ENCODE assay signal across 8 mouse cellular contexts in genomic region chr16:87354748-87355147, GRCm38 (mm10). TPM values are rescaled to one million over a fixed set of nuclear protein-coding genes. Genes with fewer than 3 reads are reported as not detected.
DNase-seq lines count a peak whose midpoint lies in the region; ATAC-seq and TF ChIP-seq lines count a peak whose summit lies in the region.

No protein-coding gene starts in this region.

- intact Hi-C loops in heart, postnatal 10 days (cut with DNase I): loop anchor here (5.0 kb wide), 4 partner anchors 38 to 1547 kb away; no protein-coding TSS in a partner anchor

- H3K27me3 ChIP-seq in heart, embryonic 15.5 days: no peaks in the 10 kb centered on the region
- H3K27me3 ChIP-seq in hindbrain, embryonic 12.5 days: no peaks in the 10 kb centered on the region
- no peaks in the 10 kb centered on the region for H3K27me3 ChIP-seq in midbrain, embryonic 11.5 days (ENCODE audit: control insufficient read depth, insufficient read depth, low read length)
- no peaks in the 10 kb centered on the region for H3K27me3 ChIP-seq in thymus, adult 2 months (ENCODE audit: control insufficient read depth, insufficient read depth, low read length)

- peak overlapping the region; percentile 97 for H3K27ac ChIP-seq in heart, embryonic 15.5 days
- no peak overlapping the region; the same call in 1 of the 2 replicates for H3K27ac ChIP-seq in bone marrow macrophage, adult 2 months (ENCODE audit: insufficient read depth, low read depth, low read length)
- H3K27ac ChIP-seq in hindbrain, embryonic 12.5 days: no peak overlapping the region
- no peak overlapping the region for H3K27ac ChIP-seq in midbrain, embryonic 11.5 days (ENCODE audit: low read depth, low read length)
- no peak overlapping the region for H3K27ac ChIP-seq in thymus, adult 2 months (ENCODE audit: control insufficient read depth, insufficient read depth, low read length)

- no peak for DNase-seq in heart, postnatal 10 days
- DNase-seq in midbrain, embryonic 11.5 days (ENCODE audit: low spot score, missing footprints): no peak
- no peak for DNase-seq in natural killer cell, adult 2 months (ENCODE audit: low spot score in 2 of 2)
- DNase-seq in embryo, embryonic 9.5 days (ENCODE audit: extremely low spot score): no peak
- DNase-seq in thymus, adult 2 months: no peak

- peaks cover 14% of the 10 kb centered on the region for H3K36me3 ChIP-seq in heart, embryonic 15.5 days
- H3K36me3 ChIP-seq in hindbrain, embryonic 12.5 days: peaks cover 19% of the 10 kb centered on the region; the same call in 1 of the 2 replicates
- no peaks in the 10 kb centered on the region; the same call in 1 of the 2 replicates for H3K36me3 ChIP-seq in midbrain, embryonic 11.5 days (ENCODE audit: control insufficient read depth, insufficient read depth, low read length)
- no peaks in the 10 kb centered on the region; the same call in 1 of the 2 replicates for H3K36me3 ChIP-seq in thymus, adult 2 months (ENCODE audit: control insufficient read depth, insufficient read depth, low read length)

- 80% methylated on average over 7 of the region's 7 CpGs for WGBS in heart, embryonic 15.5 days
- 84% methylated on average over 7 of the region's 7 CpGs for WGBS in hindbrain, embryonic 12.5 days
- whole genome bisulfite sequencing in midbrain, embryonic 11.5 days: 81% methylated on average over 7 of the region's 7 CpGs
- WGBS in thymus, adult 2 months: 89% methylated on average over 7 of the region's 7 CpGs

- H3K4me3 ChIP-seq in heart, embryonic 15.5 days: peak overlapping the region; percentile 89
- H3K4me3 ChIP-seq in bone marrow macrophage, adult 2 months (ENCODE audit: insufficient read depth, low read length): peak overlapping the region; percentile 79; the same call in 1 of the 2 replicates
- H3K4me3 ChIP-seq in hindbrain, embryonic 12.5 days: peak overlapping the region; percentile 81
- peak overlapping the region; percentile 73; the same call in 1 of the 2 replicates for H3K4me3 ChIP-seq in midbrain, embryonic 11.5 days (ENCODE audit: low read depth, low read length)
- no peak overlapping the region for H3K4me3 ChIP-seq in thymus, adult 2 months (ENCODE audit: control insufficient read depth, insufficient read depth, low read length)

- TF ChIP-seq CTCF in bone marrow macrophage, adult 2 months (IDR thresholded peaks at IDR 0.05; ENCODE audit: low read depth, low read length): no peak
- no peak for TF ChIP-seq CTCF in thymus, adult 2 months (IDR thresholded peaks at IDR 0.05; ENCODE audit: borderline replicate concordance, control insufficient read depth, extremely low read depth, insufficient read depth, low read length, poor library complexity)

- ATAC-seq in heart, embryonic 15.5 days (replicated peaks; ENCODE audit: insufficient number of reproducible peaks, insufficient read depth, low FRiP score, low read depth): no peak
- ATAC-seq in hindbrain, embryonic 12.5 days (ENCODE audit: low FRiP score): peak; percentile 20; the same call in 1 of the 2 replicates
- no peak; the same call in 1 of the 2 replicates for ATAC-seq in midbrain, embryonic 11.5 days (ENCODE audit: low FRiP score)

- H3K9ac ChIP-seq in heart, embryonic 15.5 days: no peak overlapping the region
- no peak overlapping the region for H3K9ac ChIP-seq in hindbrain, embryonic 12.5 days
- H3K9ac ChIP-seq in midbrain, embryonic 11.5 days (ENCODE audit: low read length): no peak overlapping the region

- peaks cover 15% of the 10 kb centered on the region; the same call in 1 of the 2 replicates for H3K4me1 ChIP-seq in heart, embryonic 15.5 days (replicated peaks)
- H3K4me1 ChIP-seq in bone marrow macrophage, adult 2 months (ENCODE audit: control insufficient read depth, insufficient read depth, low read length): peaks cover 11% of the 10 kb centered on the region
- no peaks in the 10 kb centered on the region for H3K4me1 ChIP-seq in hindbrain, embryonic 12.5 days
- H3K4me1 ChIP-seq in midbrain, embryonic 11.5 days (ENCODE audit: control insufficient read depth, insufficient read depth, low read length): no peaks in the 10 kb centered on the region
- no peaks in the 10 kb centered on the region; the same call in 1 of the 2 replicates for H3K4me1 ChIP-seq in thymus, adult 2 months (replicated peaks; ENCODE audit: control insufficient read depth, insufficient read depth, low read length)

- peak overlapping the region; percentile 59 for H3K4me2 ChIP-seq in heart, embryonic 15.5 days
- H3K4me2 ChIP-seq in hindbrain, embryonic 12.5 days (replicated peaks): peak overlapping the region; percentile 50
- H3K4me2 ChIP-seq in midbrain, embryonic 11.5 days: peak overlapping the region; percentile 46

- H3K9me3 ChIP-seq in heart, embryonic 15.5 days (replicated peaks): no peaks in the 10 kb centered on the region
- 0 out of 2 replicates have a peak, but pooled peaks cover 4% of the 10 kb centered on the region for H3K9me3 ChIP-seq in hindbrain, embryonic 12.5 days (replicated peaks)
- no peaks in the 10 kb centered on the region for H3K9me3 ChIP-seq in midbrain, embryonic 11.5 days (ENCODE audit: control insufficient read depth, low read length)

- no peak for TF ChIP-seq POLR2A in bone marrow macrophage, adult 2 months (IDR thresholded peaks at IDR 0.05; ENCODE audit: borderline replicate concordance, low read depth, low read length)
- TF ChIP-seq POLR2A in thymus, adult 2 months (IDR thresholded peaks at IDR 0.05; ENCODE audit: control insufficient read depth, extremely low read depth, insufficient read depth, low read length, poor library complexity): no peak

RNA-seq across cellular contexts. Expression of gene N6amt1, which starts 0.8 kb away (rescaled TPM):
- polyA plus RNA-seq in heart, embryonic 15.5 days (2015; fragmentation: Nextera tagmentation; extraction: Ambion mirVana): 24.3 and 24.5 TPM in 2 replicates
- 10 to 100 TPM; 25.4 to 27.2 TPM for total RNA-seq in heart, postnatal 10 days (2021)
- polyA plus RNA-seq in bone marrow macrophage, adult 2 months (2012; ENCODE audit: insufficient read depth, insufficient read length, missing spikeins): 10.6 and 11.5 TPM in 2 replicates
- polyA plus RNA-seq in hindbrain, embryonic 12.5 days (2016; fragmentation: Nextera tagmentation; extraction: Ambion mirVana): 17.4 and 19.9 TPM in 2 replicates
- 14.7 and 15.3 TPM in 2 replicates for polyA plus RNA-seq in midbrain, embryonic 11.5 days (2014; fragmentation: Nextera tagmentation; extraction: Ambion mirVana)
- 8.3 and 8.4 TPM in 2 replicates for polyA plus RNA-seq in thymus, adult 2 months (2012; rRNA removed)
